Mouse (Mus musculus) CH12.LX (cell line): ENCODE data around the gene Nr2f2.

ENCODE experiments used
- CHD2 ChIP-seq: IDR thresholded peaks from 2 replicates; pipeline ENCODE4 v1.6.1; 2011; ENCODE audit warnings: low read length, improper control_type of control experiment
- CTCF ChIP-seq, 2 experiments: IDR thresholded peaks in 1 of 2; conservative IDR thresholded peaks in 1 of 2; 2 replicates each; pipeline ENCODE4 v1.5.1; 2011 to 2012; ENCODE audit warnings: low read depth in 2 of 2, low read length in 2 of 2, improper control_type of control experiment in 1 of 2, inconsistent platforms in 1 of 2, mild to moderate bottlenecking in 1 of 2, moderate library complexity in 1 of 2
- HCFC1 ChIP-seq: IDR thresholded peaks from 2 replicates; pipeline ENCODE4 v1.6.1; 2012; ENCODE audit warnings: low read depth, mild to moderate bottlenecking, inconsistent platforms, low read length, improper control_type of control experiment
- JUND ChIP-seq: conservative IDR thresholded peaks from 2 replicates; pipeline ENCODE4 v1.6.1; 2011; ENCODE audit warnings: low read depth, low read length, improper control_type of control experiment
- MAX ChIP-seq: IDR thresholded peaks from 2 replicates; pipeline ENCODE4 v1.6.1; 2011; ENCODE audit warnings: low read length, improper control_type of control experiment
- USF1 ChIP-seq: IDR thresholded peaks from 2 replicates; pipeline ENCODE4 v1.6.1; 2014; ENCODE audit warnings: low read depth, mild to moderate bottlenecking, inconsistent platforms, low read length, improper control_type of control experiment
- USF2 ChIP-seq: conservative IDR thresholded peaks from 2 replicates; pipeline ENCODE4 v1.6.1; 2011; ENCODE audit warnings: low read depth, low read length, improper control_type of control experiment
- ZC3H11A ChIP-seq: IDR thresholded peaks from 2 replicates; pipeline ENCODE4 v1.6.1; 2012; ENCODE audit warnings: low read depth, mild to moderate bottlenecking, inconsistent platforms, low read length, improper control_type of control experiment
- ZMIZ1 ChIP-seq: IDR thresholded peaks from 2 replicates; pipeline ENCODE4 v1.6.1; 2012; ENCODE audit warnings: low read depth, mild to moderate bottlenecking, inconsistent platforms, low read length, improper control_type of control experiment

DNA sequence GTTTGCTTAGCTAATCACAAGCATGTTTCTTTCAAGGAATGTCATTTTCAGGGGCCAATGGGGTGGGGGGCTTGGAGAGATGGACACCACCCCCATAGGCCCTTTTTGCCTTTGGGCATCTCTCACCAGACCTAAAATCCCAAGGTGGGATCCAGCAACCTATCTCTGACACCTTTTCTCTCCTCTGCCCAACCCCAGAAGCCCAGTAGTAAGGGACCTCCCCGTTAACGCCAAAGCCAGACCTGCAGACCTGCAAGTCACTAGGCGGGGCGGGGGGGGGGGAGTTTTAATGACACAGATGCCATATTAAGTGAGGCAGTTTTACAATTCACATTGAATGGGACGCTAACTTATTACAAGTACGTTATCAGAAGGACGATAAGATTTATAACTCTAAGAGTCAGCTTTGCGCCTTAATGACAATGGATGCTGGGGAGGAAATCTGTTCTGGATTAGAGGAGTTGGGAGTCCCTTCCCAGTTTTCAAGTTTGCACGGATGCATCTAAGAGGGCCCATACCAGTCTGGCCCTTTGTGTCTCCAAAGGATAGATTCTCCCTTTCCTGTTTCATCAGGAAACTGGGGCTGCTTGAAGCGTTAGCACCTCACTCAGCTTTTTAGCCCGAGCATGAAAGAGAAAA lies 17.4 kb downstream of the Nr2f2 start:
- TF ChIP-seq JUND (no peak), CTCF (conservative IDR thresholded peaks at IDR 0.05 in 1 of 2, IDR thresholded peaks at IDR 0.05 in 1 of 2; ENCODE audit: low read depth in 2 of 2, low read length in 2 of 2) (no peak), ZMIZ1 (no peak), USF1 (no peak), HCFC1 (no peak), USF2 (no peak), ZC3H11A (no peak), CHD2 (no peak), MAX (no peak)
